Mouse (Mus musculus): ENCODE measurements around the gene Gm5799. TPM values are rescaled to one million over a fixed set of nuclear protein-coding genes. Genes with fewer than 3 reads are reported as not detected.
"Not testable (repeated sequence)": the region's sequence is repeated elsewhere in the genome, so short reads cannot be mapped to it uniquely, and the experiment has no call there.

Gm5799 gene
- not detected in 2 replicates for polyA plus RNA-seq (2016; fragmentation: Nextera tagmentation; extraction: Ambion mirVana)

- H3K27me3 ChIP-seq (ENCODE audit: low read depth, poor library complexity, severe bottlenecking); H3K4me3 ChIP-seq; H3K36me3 ChIP-seq; H3K4me1 ChIP-seq; H3K27ac ChIP-seq; H3K9me3 ChIP-seq (replicated peaks); DNase-seq (ENCODE audit: low spot score): not testable (repeated sequence)
- 91% methylated on average over 2 of the region's 2 CpGs for WGBS
Measured at GRCm38 (mm10) chr14:43543276-43543675, at the start of gene Gm5799. Gm5799 (plus strand) TSS chr14:43543576.

GRCm38 (mm10) chr14:43531052-43532010 is 12.0 kb upstream of the Gm5799 start:
- H3K9me3 ChIP-seq (replicated peaks); H3K4me1 ChIP-seq; H3K4me3 ChIP-seq; H3K27ac ChIP-seq; H3K36me3 ChIP-seq; H3K27me3 ChIP-seq (ENCODE audit: low read depth, poor library complexity, severe bottlenecking): not testable (repeated sequence)
- DNase-seq (ENCODE audit: low spot score) = peak; percentile 43
- 32% methylated on average over 14 of the region's 15 CpGs for WGBS

- no CpG with 5 or more reads among the region's 6 CpGs for WGBS
- not testable (repeated sequence) for H3K4me1 ChIP-seq; H3K9me3 ChIP-seq (replicated peaks)
Measured at GRCm38 (mm10) chr14:43532011-43532383, 11.4 kb upstream of the Gm5799 start.

GRCm38 (mm10) chr14:43532387-43532786 is 11.0 kb upstream of the Gm5799 start:
- not testable (repeated sequence) for H3K4me3 ChIP-seq; H3K4me1 ChIP-seq; H3K9me3 ChIP-seq (replicated peaks); H3K36me3 ChIP-seq; H3K27me3 ChIP-seq (ENCODE audit: low read depth, poor library complexity, severe bottlenecking); H3K27ac ChIP-seq
- peak; percentile 38 for DNase-seq (ENCODE audit: low spot score)
- 49% methylated on average over 6 of the region's 6 CpGs for WGBS

More at GRCm38 (mm10) chr14:43532011-43532383, 11.4 kb upstream of the Gm5799 start:
- DNase-seq (ENCODE audit: low spot score); H3K27me3 ChIP-seq (ENCODE audit: low read depth, poor library complexity, severe bottlenecking); H3K4me3 ChIP-seq; H3K36me3 ChIP-seq; H3K27ac ChIP-seq: not testable (repeated sequence)

GRCm38 (mm10) chr14:43538144-43538543 is 5.2 kb upstream of the Gm5799 start:
- H3K27me3 ChIP-seq (ENCODE audit: low read depth, poor library complexity, severe bottlenecking); H3K4me3 ChIP-seq; H3K27ac ChIP-seq; H3K36me3 ChIP-seq; DNase-seq (ENCODE audit: low spot score); H3K9me3 ChIP-seq (replicated peaks); H3K4me1 ChIP-seq: not testable (repeated sequence)
- 80% methylated on average over 2 of the region's 2 CpGs for WGBS

GRCm38 (mm10) chr14:43546281-43546680 is 2.9 kb downstream of the Gm5799 start:
- not testable (repeated sequence) for H3K4me3 ChIP-seq; H3K4me1 ChIP-seq; H3K36me3 ChIP-seq; H3K27me3 ChIP-seq (ENCODE audit: low read depth, poor library complexity, severe bottlenecking); H3K9me3 ChIP-seq (replicated peaks); H3K27ac ChIP-seq; DNase-seq (ENCODE audit: low spot score)

- H3K36me3 ChIP-seq; H3K27ac ChIP-seq; H3K9me3 ChIP-seq (replicated peaks); H3K4me1 ChIP-seq; H3K27me3 ChIP-seq (ENCODE audit: low read depth, poor library complexity, severe bottlenecking); DNase-seq (ENCODE audit: low spot score); H3K4me3 ChIP-seq: not testable (repeated sequence)
- WGBS = 81% methylated on average over 2 of the region's 2 CpGs
Measured at GRCm38 (mm10) chr14:43552271-43552670, 8.9 kb downstream of the Gm5799 start.

- not testable (repeated sequence) for H3K27me3 ChIP-seq (ENCODE audit: low read depth, poor library complexity, severe bottlenecking); H3K4me3 ChIP-seq; DNase-seq (ENCODE audit: low spot score); H3K27ac ChIP-seq; H3K36me3 ChIP-seq; H3K9me3 ChIP-seq (replicated peaks); H3K4me1 ChIP-seq
- 86% methylated on average over 4 of the region's 4 CpGs for WGBS
Measured at GRCm38 (mm10) chr14:43577969-43578368, 34.6 kb downstream of the Gm5799 start.

GRCm38 (mm10) chr14:43579046-43579445 is 35.7 kb downstream of the Gm5799 start, which contains the start of gene Gm17654:
Gm17654 (minus strand) TSS chr14:43579146.
- H3K36me3 ChIP-seq; H3K9me3 ChIP-seq (replicated peaks); H3K27me3 ChIP-seq (ENCODE audit: low read depth, poor library complexity, severe bottlenecking); H3K4me1 ChIP-seq; H3K4me3 ChIP-seq; DNase-seq (ENCODE audit: low spot score); H3K27ac ChIP-seq: not testable (repeated sequence)
- WGBS = 84% methylated on average over 1 of the region's 2 CpGs

Other genes with a start within 250 kb of the Gm5799 start
- not detected in 2 replicates for gene Gm8127, start 249.7 kb upstream of the Gm5799 start, polyA plus RNA-seq (2016; fragmentation: Nextera tagmentation; extraction: Ambion mirVana)
- gene 1700001F09Rik, start 195.8 kb upstream of the Gm5799 start, polyA plus RNA-seq (2016; fragmentation: Nextera tagmentation; extraction: Ambion mirVana) = not detected in 2 replicates
- gene Gm8138, start 127.2 kb upstream of the Gm5799 start, polyA plus RNA-seq (2016; fragmentation: Nextera tagmentation; extraction: Ambion mirVana) = not detected in 2 replicates
- not detected in 2 replicates for gene Gm17654, start 35.6 kb downstream of the Gm5799 start, polyA plus RNA-seq (2016; fragmentation: Nextera tagmentation; extraction: Ambion mirVana)
- gene Gm10375, start 64.4 kb downstream of the Gm5799 start, polyA plus RNA-seq (2016; fragmentation: Nextera tagmentation; extraction: Ambion mirVana) = not detected in 2 replicates
- not detected in 2 replicates for gene Gm8165, start 133.6 kb downstream of the Gm5799 start, polyA plus RNA-seq (2016; fragmentation: Nextera tagmentation; extraction: Ambion mirVana)
- 1.5 and 1.7 TPM in 2 replicates for gene Gm7324, start 154.3 kb downstream of the Gm5799 start, polyA plus RNA-seq (2016; fragmentation: Nextera tagmentation; extraction: Ambion mirVana)
- gene Gm16506, start 183.9 kb downstream of the Gm5799 start, polyA plus RNA-seq (2016; fragmentation: Nextera tagmentation; extraction: Ambion mirVana) = not detected in 2 replicates
- gene Gm6526, start 204.3 kb downstream of the Gm5799 start, polyA plus RNA-seq (2016; fragmentation: Nextera tagmentation; extraction: Ambion mirVana) = not detected in 2 replicates
- gene Gm8180, start 241.2 kb downstream of the Gm5799 start, polyA plus RNA-seq (2016; fragmentation: Nextera tagmentation; extraction: Ambion mirVana) = not detected in 2 replicates

Data from limb, embryonic 10.5 days (tissue).